Mouse (Mus musculus) ovary, postnatal 10 days (tissue): ENCODE data around the gene Gzmn.
A peak's percentile ranks its signal among the peaks of the same experiment; 100 is the strongest.
"Not testable (repeated sequence)": the region's sequence is repeated elsewhere in the genome, so short reads cannot be mapped to it uniquely, and the experiment has no call there.

Experiments used
- DNase-seq: peaks from one replicate; pipeline ENCODE4 v3.0.0; 2022; ENCODE audit warnings: low spot score

Gzmn gene

GRCm38 (mm10) chr14:56174499-56174898 is at the start of gene Gzmn:
Gene Gzmn, minus strand, starts transcription at chr14:56174599.
- DNase-seq: no peak

- DNase-seq: no peak
Observed at GRCm38 (mm10) chr14:56211317-56211716, 36.9 kb upstream of the Gzmn start, which contains the start of gene Gzmf. Gene Gzmf, minus strand, starts transcription at chr14:56211417.

- DNase-seq: no peak
Observed at GRCm38 (mm10) chr14:56205613-56206012, 31.2 kb upstream of the Gzmn start.

GRCm38 (mm10) chr14:56205021-56205420 is 30.6 kb upstream of the Gzmn start:
- not testable (repeated sequence) for DNase-seq

- DNase-seq: peak; percentile 31
Observed at GRCm38 (mm10) chr14:56203975-56204374, 29.6 kb upstream of the Gzmn start.

- DNase-seq: no peak
Observed at GRCm38 (mm10) chr14:56186946-56187345, 12.5 kb upstream of the Gzmn start.

GRCm38 (mm10) chr14:56186521-56186920 is 12.1 kb upstream of the Gzmn start:
- no peak for DNase-seq

- peak; percentile 9 for DNase-seq
Observed at GRCm38 (mm10) chr14:56177651-56178050, 3.3 kb upstream of the Gzmn start.

GRCm38 (mm10) chr14:56173396-56173795 is 1.0 kb downstream of the Gzmn start:
- DNase-seq: no peak

- DNase-seq: no peak
Observed at GRCm38 (mm10) chr14:56172744-56173143, 1.7 kb downstream of the Gzmn start.

- no peak for DNase-seq
Observed at GRCm38 (mm10) chr14:56168009-56168408, 6.4 kb downstream of the Gzmn start.

GRCm38 (mm10) chr14:56162109-56162508 is 12.3 kb downstream of the Gzmn start:
- no peak for DNase-seq

GRCm38 (mm10) chr14:56159479-56159878 is 14.9 kb downstream of the Gzmn start, which contains the start of gene Gzmg:
Gene Gzmg, minus strand, starts transcription at chr14:56159579.
- DNase-seq: not testable (repeated sequence)

GRCm38 (mm10) chr14:56155340-56155739 is 19.1 kb downstream of the Gzmn start:
- no peak for DNase-seq

GRCm38 (mm10) chr14:56133675-56134074 is 40.7 kb downstream of the Gzmn start:
- DNase-seq: not testable (repeated sequence)

- not testable (repeated sequence) for DNase-seq
Observed at GRCm38 (mm10) chr14:56132508-56132907, 41.9 kb downstream of the Gzmn start, which contains the start of gene Gzmd. Gene Gzmd, minus strand, starts transcription at chr14:56132608.

GRCm38 (mm10) chr14:56128341-56128740 is 46.1 kb downstream of the Gzmn start:
- DNase-seq: no peak

GRCm38 (mm10) chr14:56123516-56123915 is 50.9 kb downstream of the Gzmn start:
- DNase-seq: no peak

- no peak for DNase-seq
Observed at GRCm38 (mm10) chr14:56120525-56120924, 53.9 kb downstream of the Gzmn start, which contains the start of gene Gzme. Gene Gzme, minus strand, starts transcription at chr14:56120625.
